Mouse (Mus musculus) fibroblast of lung, adult 2 months (primary cell): ENCODE data around the gene Olfr535.
"Not testable (repeated sequence)": the region's sequence is repeated elsewhere in the genome, so short reads cannot be mapped to it uniquely, and the experiment has no call there.

Experiments used
- DNase-seq: peaks from one replicate; pipeline ENCODE4 v3.0.0-alpha.2; 2011; ENCODE audit warnings: low read depth

The Olfr535 gene

DNA sequence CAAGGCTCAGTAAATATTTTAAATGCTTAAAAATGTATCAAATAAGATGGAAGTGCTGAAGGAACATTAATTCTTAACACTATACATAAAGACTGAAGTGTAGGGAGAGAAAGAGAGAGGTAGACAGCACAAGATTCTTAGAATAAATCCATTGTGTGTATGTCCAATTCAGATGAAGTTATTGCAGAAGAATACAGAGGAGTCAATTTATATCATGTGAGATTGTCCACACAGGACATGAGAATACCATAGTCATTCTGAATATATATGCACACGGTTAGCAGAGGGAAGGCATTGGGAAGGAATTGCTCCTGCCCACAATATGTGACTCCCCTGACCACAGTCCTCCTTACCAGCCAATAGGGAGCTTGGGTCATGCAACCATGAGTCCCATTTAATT lies at the start of gene Olfr535:
Olfr535 (plus strand) TSS at position 301 of the 400 bp plus-strand sequence.
- no peak for DNase-seq

GRCm38 (mm10) chr7:140443141-140443540 lies 40.9 kb upstream of the Olfr535 start:
- DNase-seq, result no peak

DNA sequence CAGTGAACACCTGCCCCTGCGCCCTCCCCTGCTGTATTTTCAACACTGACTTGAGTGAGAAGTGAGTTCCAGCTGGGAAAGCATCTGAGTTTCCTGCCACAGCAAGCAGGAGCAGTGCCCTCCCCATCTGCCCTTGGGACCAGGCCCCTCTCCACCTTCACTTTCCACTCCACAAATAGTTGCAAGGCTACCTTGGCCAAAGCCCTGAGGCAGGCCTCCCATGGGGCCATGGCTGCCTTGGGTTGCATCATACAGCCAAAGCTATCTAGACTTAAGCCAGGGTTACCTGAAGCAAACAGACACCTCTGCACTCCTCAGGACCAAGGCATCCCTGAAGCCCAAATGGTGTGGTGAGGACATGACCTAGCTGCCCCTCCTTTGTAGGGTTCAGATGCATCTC lies 20.9 kb upstream of the Olfr535 start, which contains the start of gene Olfr533:
Olfr533 (plus strand) TSS at position 301 of the 400 bp plus-strand sequence.
- DNase-seq, result not testable (repeated sequence)

DNA sequence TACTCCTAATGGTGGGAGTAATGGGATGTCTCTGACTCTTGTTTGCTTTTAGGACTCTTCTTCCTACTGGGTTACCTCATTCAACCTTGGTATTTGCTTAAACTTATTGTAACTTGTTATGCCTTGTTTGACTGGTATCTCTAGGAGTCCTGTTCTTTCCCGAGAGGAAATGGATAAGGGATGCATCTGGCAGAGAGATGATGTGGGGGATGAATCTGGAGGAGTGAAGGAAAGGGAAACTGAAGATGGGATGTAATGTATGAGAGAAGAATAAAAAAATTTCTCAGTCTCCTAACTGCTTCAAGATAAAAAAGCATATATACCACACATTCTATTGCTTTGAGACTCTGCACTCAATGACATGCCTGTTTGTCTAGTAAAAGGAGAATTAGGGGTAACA lies 6.1 kb upstream of the Olfr535 start:
- no peak for DNase-seq

GRCm38 (mm10) chr7:140478733-140479132 lies 5.3 kb upstream of the Olfr535 start:
- no peak for DNase-seq

DNA sequence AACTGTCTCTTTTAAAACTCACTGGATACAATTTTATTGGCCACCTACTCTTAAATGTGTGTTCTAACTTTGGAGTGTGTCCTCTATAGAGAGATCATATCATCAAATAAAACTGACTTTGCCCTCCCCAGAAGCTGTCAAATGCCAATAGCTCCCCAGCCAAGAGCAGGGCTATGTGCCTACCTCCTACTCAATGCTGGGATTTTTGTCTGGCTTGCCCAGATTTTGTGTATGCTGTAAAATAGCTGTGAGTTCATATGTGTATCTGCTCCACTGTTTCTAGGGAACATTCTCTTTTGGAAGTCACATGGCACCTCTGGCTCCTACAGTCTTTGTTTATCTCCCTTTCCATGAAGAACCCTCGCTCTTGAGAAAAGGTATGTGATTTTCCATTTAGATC lies 5.0 kb downstream of the Olfr535 start:
- no peak for DNase-seq

- no peak for DNase-seq
Observed at GRCm38 (mm10) chr7:140494231-140494630, 10.2 kb downstream of the Olfr535 start.

DNA sequence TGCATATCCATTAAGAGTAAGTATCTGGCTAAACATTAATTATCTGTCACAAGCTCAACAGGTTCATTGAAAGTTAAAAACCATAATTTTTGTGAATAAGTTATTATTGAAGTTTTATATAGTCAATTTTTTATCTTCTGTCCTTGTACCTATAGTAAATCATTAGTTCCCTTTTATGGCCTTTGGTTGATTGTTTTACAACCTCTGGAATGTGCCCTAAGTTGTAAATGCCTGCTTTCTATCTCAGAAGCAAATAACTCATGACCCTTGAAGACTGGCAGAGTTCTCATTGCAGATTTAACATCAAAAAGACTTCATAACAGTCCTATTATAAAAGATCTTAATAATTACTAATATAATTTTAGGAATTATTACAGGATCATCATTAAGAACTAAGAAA lies 10.7 kb downstream of the Olfr535 start:
- DNase-seq, result no peak

DNA sequence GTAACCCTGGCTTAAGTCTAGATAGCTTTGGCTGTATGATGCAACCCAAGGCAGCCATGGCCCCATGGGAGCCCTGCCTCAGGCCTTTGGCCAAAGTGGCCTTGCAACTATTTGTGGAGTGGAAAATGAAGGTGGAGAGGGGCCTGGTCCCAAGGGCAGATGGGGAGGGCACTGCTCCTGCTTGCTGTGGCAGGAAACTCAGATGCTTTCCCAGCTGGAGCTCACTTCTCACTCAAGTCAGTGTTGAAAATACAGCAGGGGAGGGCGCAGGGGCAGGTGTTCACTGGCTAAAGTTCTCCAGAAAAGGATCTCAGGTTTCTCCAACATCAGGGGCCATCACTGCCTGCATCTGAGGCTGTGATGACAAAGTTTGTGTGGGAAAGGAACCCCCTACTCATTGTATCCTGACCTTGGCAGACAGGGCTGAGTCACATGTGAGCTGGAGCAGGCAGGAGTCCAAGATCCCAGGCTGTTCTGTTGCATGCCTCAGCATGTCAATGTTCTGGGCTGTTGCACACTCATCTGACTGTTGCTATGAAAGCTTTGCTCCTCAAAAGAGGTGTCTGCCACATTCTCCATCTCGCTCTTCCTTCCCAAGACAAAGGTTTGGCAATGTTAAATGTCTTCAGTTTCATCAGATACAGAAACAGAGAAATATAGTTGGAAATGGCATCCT lies 23.5 kb downstream of the Olfr535 start, which contains the start of gene Olfr536:
Olfr536 (minus strand) TSS at position 51 of the 676 bp plus-strand sequence.
- not testable (repeated sequence) for DNase-seq

DNA sequence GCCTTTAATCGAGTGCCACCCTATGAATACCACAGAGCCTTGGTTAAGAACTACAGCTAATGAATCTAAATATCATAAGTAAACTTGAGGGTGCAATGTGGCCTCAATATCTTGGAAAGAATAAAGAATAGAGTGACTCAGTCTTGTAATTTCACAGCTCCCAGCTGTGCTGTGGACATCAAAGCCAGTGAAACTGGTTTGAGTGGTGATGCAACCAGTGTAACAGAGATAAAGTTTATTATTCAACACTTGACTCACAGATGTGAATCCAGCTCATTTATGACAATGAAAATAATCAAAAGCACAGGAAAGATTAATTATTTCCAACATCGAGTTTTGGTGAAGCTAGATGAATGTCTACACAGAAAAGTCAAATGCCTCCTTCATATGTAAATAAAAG lies 55.7 kb downstream of the Olfr535 start:
- no peak for DNase-seq
